Mouse (Mus musculus) midbrain, postnatal 0 days (tissue): ENCODE data around the gene Fyb2. TPM values are rescaled to one million over a fixed set of nuclear protein-coding genes. Genes with fewer than 3 reads are reported as not detected.

ENCODE experiments used
- ATAC-seq: fragments of 200-750 bp; cut with Nextera tagmentation; 2 replicates; pipeline ENCODE4 v1.8.0; 2017; ENCODE audit warnings: moderate number of reproducible peaks, mild to moderate bottlenecking, moderate TSS enrichment, moderate library complexity; ENCODE audit not compliant: low FRiP score
- DNase-seq: peaks from one replicate; pipeline ENCODE4 v3.0.0-alpha.2; 2015; ENCODE audit warnings: low spot score
- H3K27ac ChIP-seq: fragments of 300-500 bp; sonication (generic); 2 replicates; pipeline ENCODE4 v1.5.1; 2014; ENCODE audit warnings: low read depth, mild to moderate bottlenecking, low read length, mixed read lengths
- H3K27me3 ChIP-seq: fragments of 300-500 bp; sonication (generic); 2 replicates; pipeline ENCODE4 v1.6.1; 2014; ENCODE audit warnings: low read length, control low read depth, mixed read lengths; ENCODE audit not compliant: insufficient read depth
- H3K36me3 ChIP-seq: fragments of 300-500 bp; sonication (generic); 2 replicates; pipeline ENCODE4 v1.6.1; 2014; ENCODE audit warnings: low read length, control low read depth, mixed read lengths; ENCODE audit not compliant: insufficient read depth
- H3K4me1 ChIP-seq: fragments of 300-500 bp; sonication (generic); 2 replicates; pipeline ENCODE4 v1.6.1; 2014; ENCODE audit warnings: mild to moderate bottlenecking, control low read depth, antibody characterized with exemption, low read length, mixed read lengths; ENCODE audit not compliant: insufficient read depth
- H3K4me2 ChIP-seq: fragments of 300-500 bp; sonication (generic); 2 replicates; pipeline ENCODE4 v1.6.1; 2014; ENCODE audit warnings: low read depth, mild to moderate bottlenecking, low read length, mixed read lengths; ENCODE audit not compliant: poor library complexity, severe bottlenecking
- H3K4me3 ChIP-seq: fragments of 300-500 bp; sonication (generic); 2 replicates; pipeline ENCODE4 v1.5.1; 2014; ENCODE audit warnings: low read depth, mild to moderate bottlenecking, low read length, moderate library complexity
- H3K9ac ChIP-seq: fragments of 300-500 bp; sonication (generic); replicated peaks from 2 replicates; pipeline ENCODE4 v1.6.1; 2014; ENCODE audit warnings: mild to moderate bottlenecking, low read length, moderate library complexity, mixed read lengths; ENCODE audit not compliant: poor library complexity, severe bottlenecking
- H3K9me3 ChIP-seq: fragments of 300-500 bp; sonication (generic); 2 replicates; pipeline ENCODE4 v1.6.1; 2016; ENCODE audit warnings: low read length, control low read depth
- CTCF ChIP-seq: IDR thresholded peaks from 2 replicates; pipeline ENCODE4 v1.5.1; 2016; ENCODE audit warnings: antibody characterized with exemption, mild to moderate bottlenecking
- WGBS: fragments of 180-500 bp; shearing (Covaris S2); extraction: QIAGEN DNeasy Blood & Tissue Kit; methylation state at CpG from one replicate; pipeline ENCODE4 v1.1.7; 2014; 5-methylcytosine and 5-hydroxymethylcytosine counted together
- polyA plus RNA-seq: library from polyadenylated mRNA; unstranded; fragments of >200 nt; fragmentation: Nextera tagmentation; extraction: Ambion mirVana; gene quantifications from 2 replicates; pipeline ENCODE4 v1.2.1, GENCODE M21; 2015
- total RNA-seq: library from RNA; depleted of rRNA; stranded (reverse); fragments of >200 nt; gene quantifications from 2 replicates; pipeline ENCODE4 v1.2.3, GENCODE M21; 2014

The Fyb2 gene
- total and polyA plus RNA-seq, 2 experiments from 2014 or later: 0.28 to 0.49 TPM

- TF ChIP-seq CTCF: no peak
- no peak overlapping the region for H3K27ac ChIP-seq
- DNase-seq (no peak), ATAC-seq (no peak)
- H3K4me1 ChIP-seq: no peaks in the 10 kb centered on the region
- no peak overlapping the region for H3K9ac ChIP-seq
- no peaks in the 10 kb centered on the region for H3K27me3 ChIP-seq
- H3K4me2 ChIP-seq: no peak overlapping the region
- H3K4me3 ChIP-seq: no peak overlapping the region
- no peaks in the 10 kb centered on the region for H3K36me3 ChIP-seq
- no peaks in the 10 kb centered on the region for H3K9me3 ChIP-seq
Measured at GRCm38 (mm10) chr4:104933620-104934019, 20.4 kb downstream of the Fyb2 start.

GRCm38 (mm10) chr4:104934997-104935396 is 21.7 kb downstream of the Fyb2 start:
- H3K4me1 ChIP-seq: no peaks in the 10 kb centered on the region
- H3K9ac ChIP-seq: no peak overlapping the region
- H3K9me3 ChIP-seq: no peaks in the 10 kb centered on the region
- H3K27ac ChIP-seq: no peak overlapping the region
- ATAC-seq (no peak), DNase-seq (no peak)
- no peaks in the 10 kb centered on the region for H3K36me3 ChIP-seq
- 81% methylated on average over 3 of the region's 3 CpGs for WGBS
- H3K4me3 ChIP-seq: no peak overlapping the region
- TF ChIP-seq CTCF: no peak
- H3K4me2 ChIP-seq: no peak overlapping the region
- no peaks in the 10 kb centered on the region for H3K27me3 ChIP-seq

- H3K9me3 ChIP-seq: no peaks in the 10 kb centered on the region
- no peak overlapping the region for H3K4me2 ChIP-seq
- H3K27me3 ChIP-seq: no peaks in the 10 kb centered on the region
- 89% methylated on average over 3 of the region's 3 CpGs for WGBS
- no peak for ATAC-seq
- H3K27ac ChIP-seq: no peak overlapping the region
- H3K9ac ChIP-seq: no peak overlapping the region
- H3K36me3 ChIP-seq: no peaks in the 10 kb centered on the region
- H3K4me1 ChIP-seq: no peaks in the 10 kb centered on the region
- DNase-seq: no peak
- H3K4me3 ChIP-seq: no peak overlapping the region
- TF ChIP-seq CTCF: no peak
Measured at GRCm38 (mm10) chr4:104935436-104935835, 22.2 kb downstream of the Fyb2 start.

- TF ChIP-seq CTCF: no peak
- no peak overlapping the region for H3K9ac ChIP-seq
- H3K27me3 ChIP-seq: no peaks in the 10 kb centered on the region
- no peak overlapping the region for H3K4me3 ChIP-seq
- H3K27ac ChIP-seq: no peak overlapping the region
- H3K9me3 ChIP-seq: no peaks in the 10 kb centered on the region
- 70% methylated on average over 9 of the region's 9 CpGs for WGBS
- no peaks in the 10 kb centered on the region for H3K4me1 ChIP-seq
- H3K36me3 ChIP-seq: no peaks in the 10 kb centered on the region
- ATAC-seq: no peak
- no peak overlapping the region for H3K4me2 ChIP-seq
- DNase-seq: no peak
Measured at GRCm38 (mm10) chr4:104936011-104936410, 22.8 kb downstream of the Fyb2 start.

GRCm38 (mm10) chr4:104939535-104939934 is 26.3 kb downstream of the Fyb2 start:
- Histone ChIP-seq H3K27ac (no peak overlapping the region), H3K27me3 (no peaks in the 10 kb centered on the region), H3K4me3 (no peak overlapping the region), H3K4me1 (no peaks in the 10 kb centered on the region), H3K4me2 (no peak overlapping the region), H3K9ac (no peak overlapping the region), H3K36me3 (no peaks in the 10 kb centered on the region), H3K9me3 (no peaks in the 10 kb centered on the region)
- no peak for DNase-seq
- 90% methylated on average over 6 of the region's 6 CpGs for WGBS
- no peak for TF ChIP-seq CTCF
- ATAC-seq: no peak

GRCm38 (mm10) chr4:104941895-104942294 is 28.6 kb downstream of the Fyb2 start:
- Histone ChIP-seq H3K4me1 (no peaks in the 10 kb centered on the region), H3K9ac (no peak overlapping the region), H3K27ac (no peak overlapping the region), H3K9me3 (no peaks in the 10 kb centered on the region), H3K4me2 (no peak overlapping the region), H3K36me3 (no peaks in the 10 kb centered on the region), H3K4me3 (no peak overlapping the region), H3K27me3 (no peaks in the 10 kb centered on the region)
- no peak for TF ChIP-seq CTCF
- ATAC-seq (no peak), DNase-seq (no peak)
- 73% methylated on average over 1 of the region's 1 CpGs for WGBS
